Mouse (Mus musculus): ENCODE measurements around the gene Gcn1l1. TPM values are rescaled to one million over a fixed set of nuclear protein-coding genes. Genes with fewer than 3 reads are reported as not detected.
"Not testable (repeated sequence)": the region's sequence is repeated elsewhere in the genome, so short reads cannot be mapped to it uniquely, and the experiment has no call there.

Gene Gcn1l1
- total and polyA plus RNA-seq, 2 experiments: 14.8 to 28.8 TPM

GRCm38 (mm10) chr5:115572679-115573535, 7.9 kb downstream of the Gcn1l1 start:
- Histone ChIP-seq H3K27me3 (ENCODE audit: control insufficient read depth, insufficient read depth, low read length) (no peaks in the 10 kb centered on the region), H3K79me2 (ENCODE audit: control insufficient read depth, insufficient read depth, low read length) (peaks cover 17% of the 10 kb centered on the region; the same call in 1 of the 2 replicates), H3K4me1 (ENCODE audit: control insufficient read depth, insufficient read depth, low read length) (peaks cover 10% of the 10 kb centered on the region), H3K27ac (replicated peaks; ENCODE audit: insufficient read depth, low read depth, low read length) (peak overlapping the region; percentile 66), H3K9ac (ENCODE audit: low read depth, low read length) (no peak overlapping the region), H3K4me3 (ENCODE audit: insufficient read depth, low read depth, low read length) (no peak overlapping the region), H3K36me3 (ENCODE audit: control insufficient read depth, insufficient read depth, low read length) (peaks cover 14% of the 10 kb centered on the region; the same call in 1 of the 2 replicates)
- no peak for DNase-seq (ENCODE audit: extremely low read depth, low read depth, low spot score)
- TF ChIP-seq POLR2A (IDR thresholded peaks at IDR 0.05; ENCODE audit: extremely low read depth, insufficient read depth, low read length) (no peak), CTCF (IDR thresholded peaks at IDR 0.05; ENCODE audit: low read depth, low read length) (no peak)
- 71% methylated on average over 17 of the region's 17 CpGs for WGBS

GRCm38 (mm10) chr5:115574992-115575391, 9.9 kb downstream of the Gcn1l1 start:
- Histone ChIP-seq H3K9ac (ENCODE audit: low read depth, low read length) (no peak overlapping the region), H3K36me3 (ENCODE audit: control insufficient read depth, insufficient read depth, low read length) (peaks cover 26% of the 10 kb centered on the region), H3K4me3 (ENCODE audit: insufficient read depth, low read depth, low read length) (no peak overlapping the region), H3K27ac (replicated peaks; ENCODE audit: insufficient read depth, low read depth, low read length) (no peak overlapping the region), H3K4me1 (ENCODE audit: control insufficient read depth, insufficient read depth, low read length) (no peaks in the 10 kb centered on the region), H3K27me3 (ENCODE audit: control insufficient read depth, insufficient read depth, low read length) (no peaks in the 10 kb centered on the region), H3K79me2 (ENCODE audit: control insufficient read depth, insufficient read depth, low read length) (peaks cover 18% of the 10 kb centered on the region; the same call in 1 of the 2 replicates)
- WGBS: 46% methylated on average over 8 of the region's 8 CpGs
- no peak for DNase-seq (ENCODE audit: extremely low read depth, low read depth, low spot score)
- TF ChIP-seq POLR2A (IDR thresholded peaks at IDR 0.05; ENCODE audit: extremely low read depth, insufficient read depth, low read length) (no peak), CTCF (IDR thresholded peaks at IDR 0.05; ENCODE audit: low read depth, low read length) (no peak)

DNA sequence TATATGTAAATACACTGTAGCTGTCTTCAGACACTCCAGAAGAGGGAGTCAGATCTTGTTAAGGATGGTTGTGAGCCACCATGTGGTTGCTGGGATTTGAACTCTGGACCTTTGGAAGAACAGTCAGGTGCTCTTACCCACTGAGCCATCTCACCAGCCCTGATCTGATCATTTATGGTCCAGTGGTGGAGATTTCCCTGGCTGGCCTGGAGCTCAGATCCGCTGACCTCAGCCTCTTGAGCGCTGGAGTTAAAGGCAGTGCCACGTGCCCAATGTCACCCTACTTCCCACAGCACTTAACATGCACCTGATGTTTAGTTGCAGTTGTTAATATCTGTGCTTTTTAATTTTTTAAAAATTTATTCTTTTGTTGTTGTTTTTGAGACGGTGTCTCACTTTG, 12.6 kb downstream of the Gcn1l1 start:
- H3K27ac ChIP-seq (replicated peaks; ENCODE audit: insufficient read depth, low read depth, low read length); DNase-seq (ENCODE audit: extremely low read depth, low read depth, low spot score); H3K79me2 ChIP-seq (ENCODE audit: control insufficient read depth, insufficient read depth, low read length); H3K4me1 ChIP-seq (ENCODE audit: control insufficient read depth, insufficient read depth, low read length); H3K4me3 ChIP-seq (ENCODE audit: insufficient read depth, low read depth, low read length); H3K27me3 ChIP-seq (ENCODE audit: control insufficient read depth, insufficient read depth, low read length); H3K9ac ChIP-seq (ENCODE audit: low read depth, low read length): not testable (repeated sequence)
- peaks cover 32% of the 10 kb centered on the region for H3K36me3 ChIP-seq (ENCODE audit: control insufficient read depth, insufficient read depth, low read length)
- 91% methylated on average over 4 of the region's 4 CpGs for WGBS

GRCm38 (mm10) chr5:115578922-115579321, 13.9 kb downstream of the Gcn1l1 start:
- Histone ChIP-seq H3K27ac (replicated peaks; ENCODE audit: insufficient read depth, low read depth, low read length) (no peak overlapping the region), H3K4me1 (ENCODE audit: control insufficient read depth, insufficient read depth, low read length) (no peaks in the 10 kb centered on the region), H3K4me3 (ENCODE audit: insufficient read depth, low read depth, low read length) (no peak overlapping the region), H3K9ac (ENCODE audit: low read depth, low read length) (no peak overlapping the region), H3K36me3 (ENCODE audit: control insufficient read depth, insufficient read depth, low read length) (peaks cover 36% of the 10 kb centered on the region), H3K27me3 (ENCODE audit: control insufficient read depth, insufficient read depth, low read length) (no peaks in the 10 kb centered on the region), H3K79me2 (ENCODE audit: control insufficient read depth, insufficient read depth, low read length) (peaks cover 7% of the 10 kb centered on the region; the same call in 1 of the 2 replicates)
- TF ChIP-seq POLR2A (IDR thresholded peaks at IDR 0.05; ENCODE audit: extremely low read depth, insufficient read depth, low read length): no peak
- no peak for TF ChIP-seq CTCF (IDR thresholded peaks at IDR 0.05; ENCODE audit: low read depth, low read length)
- WGBS: 94% methylated on average over 14 of the region's 14 CpGs
- no peak for DNase-seq (ENCODE audit: extremely low read depth, low read depth, low spot score)

DNA sequence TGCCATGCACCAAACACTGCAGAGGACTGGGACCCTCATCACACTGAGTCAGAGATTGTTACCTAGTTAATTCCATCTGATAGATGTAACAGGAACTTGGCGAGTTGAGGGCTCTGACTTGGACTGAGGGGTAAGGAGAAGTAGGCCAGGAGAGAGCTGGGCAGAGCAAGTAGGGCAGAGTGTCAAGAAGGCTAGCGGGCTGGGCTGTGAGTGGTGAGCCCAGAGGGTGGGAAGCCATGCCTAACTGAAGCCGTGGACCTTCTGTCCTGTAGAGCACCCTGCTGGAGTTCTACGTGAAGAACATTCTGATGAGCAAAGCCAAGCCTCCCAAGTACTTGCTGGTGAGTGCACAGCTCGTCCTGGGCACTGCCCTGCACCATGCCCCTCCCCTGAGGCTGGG, 14.3 kb downstream of the Gcn1l1 start:
- 93% methylated on average over 5 of the region's 5 CpGs for WGBS
- Histone ChIP-seq H3K4me1 (ENCODE audit: control insufficient read depth, insufficient read depth, low read length) (no peaks in the 10 kb centered on the region), H3K9ac (ENCODE audit: low read depth, low read length) (no peak overlapping the region), H3K36me3 (ENCODE audit: control insufficient read depth, insufficient read depth, low read length) (peaks cover 36% of the 10 kb centered on the region), H3K4me3 (ENCODE audit: insufficient read depth, low read depth, low read length) (no peak overlapping the region), H3K27me3 (ENCODE audit: control insufficient read depth, insufficient read depth, low read length) (no peaks in the 10 kb centered on the region), H3K79me2 (ENCODE audit: control insufficient read depth, insufficient read depth, low read length) (peaks cover 7% of the 10 kb centered on the region; the same call in 1 of the 2 replicates), H3K27ac (replicated peaks; ENCODE audit: insufficient read depth, low read depth, low read length) (no peak overlapping the region)
- DNase-seq (ENCODE audit: extremely low read depth, low read depth, low spot score): no peak
- TF ChIP-seq CTCF (IDR thresholded peaks at IDR 0.05; ENCODE audit: low read depth, low read length) (no peak), POLR2A (IDR thresholded peaks at IDR 0.05; ENCODE audit: extremely low read depth, insufficient read depth, low read length) (no peak)

All from liver, adult 2 months (tissue).